Comparison of ENCODE assay signal across 8 mouse cellular contexts in the genomic region with DNA sequence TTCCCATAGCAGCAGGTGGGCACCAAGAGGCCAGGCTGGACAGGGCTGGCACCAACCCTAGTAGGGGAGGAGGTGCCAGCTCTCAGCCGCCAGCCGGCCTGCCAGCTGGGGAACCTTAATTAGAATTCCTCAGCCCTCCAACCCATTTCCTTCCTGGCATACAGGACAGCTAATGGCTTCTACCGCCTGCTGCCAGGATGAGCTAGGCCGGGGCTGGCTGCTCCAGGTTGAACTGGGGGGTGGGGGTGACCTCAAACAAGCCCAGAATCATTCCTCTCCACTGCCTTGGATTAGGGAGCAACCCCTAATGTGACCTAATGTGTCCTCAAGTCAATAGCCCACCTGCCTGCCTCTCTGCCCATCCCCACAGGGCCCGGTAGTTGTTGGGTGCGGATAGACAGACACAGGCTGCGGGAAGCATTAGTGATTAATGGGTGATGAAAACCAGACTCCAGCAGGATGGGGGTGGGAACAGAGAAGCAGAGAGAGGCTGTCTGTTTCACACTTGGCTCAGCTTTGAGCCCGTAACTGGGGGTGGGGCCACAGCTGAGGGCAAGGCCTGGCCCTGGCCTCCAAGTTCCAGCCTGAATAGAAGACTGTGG.
A peak's percentile ranks its signal among the peaks of the same experiment; 100 is the strongest.
DNase-seq lines count a peak whose midpoint lies in the region; ATAC-seq lines count a peak whose summit lies in the region.
"Had no signal": no experiment of that assay in that cellular context is flagged by ENCODE, and none has a peak within 500 bp of the region (broad histone marks: within the 10 kb centered on the region; RNA-seq: fewer than 3 reads in every experiment).

No protein-coding gene starts in this region.

- no peaks in the 10 kb centered on the region for H3K36me3 ChIP-seq in forebrain, embryonic 15.5 days
- no peaks in the 10 kb centered on the region for H3K36me3 ChIP-seq in hindbrain, embryonic 10.5 days
- no peaks in the 10 kb centered on the region for H3K36me3 ChIP-seq in midbrain, embryonic 16.5 days (ENCODE audit: control insufficient read depth, insufficient read depth, low read length)
- H3K36me3 ChIP-seq: midbrain, embryonic 12.5 days had no signal

- no peak overlapping the region for H3K9ac ChIP-seq in forebrain, embryonic 15.5 days (replicated peaks)
- no peak overlapping the region for H3K9ac ChIP-seq in midbrain, embryonic 16.5 days (ENCODE audit: low read depth, low read length)
- H3K9ac ChIP-seq: midbrain, embryonic 12.5 days had no signal

- no peak overlapping the region for H3K4me3 ChIP-seq in forebrain, embryonic 15.5 days
- no peak overlapping the region for H3K4me3 ChIP-seq in hindbrain, embryonic 10.5 days
- H3K4me3 ChIP-seq in midbrain, embryonic 16.5 days (ENCODE audit: low read depth, low read length), result no peak overlapping the region
- H3K4me3 ChIP-seq: midbrain, embryonic 12.5 days had no signal

- H3K27me3 ChIP-seq in forebrain, embryonic 15.5 days, result no peaks in the 10 kb centered on the region
- no peaks in the 10 kb centered on the region; the same call in 1 of the 2 replicates for H3K27me3 ChIP-seq in hindbrain, embryonic 10.5 days (ENCODE audit: insufficient read depth, poor library complexity, severe bottlenecking)
- H3K27me3 ChIP-seq in midbrain, embryonic 16.5 days (ENCODE audit: control insufficient read depth, insufficient read depth, low read depth, low read length), result no peaks in the 10 kb centered on the region

- no peak overlapping the region; the same call in 1 of the 2 replicates for H3K4me2 ChIP-seq in forebrain, embryonic 15.5 days (replicated peaks)
- no peak overlapping the region for H3K4me2 ChIP-seq in midbrain, embryonic 16.5 days (ENCODE audit: low read length)
- H3K4me2 ChIP-seq: midbrain, embryonic 12.5 days had no signal

- peak overlapping the region; percentile 91 for H3K27ac ChIP-seq in forebrain, embryonic 15.5 days (replicated peaks)
- peak overlapping the region; percentile 69 for H3K27ac ChIP-seq in hindbrain, embryonic 10.5 days
- peak overlapping the region; percentile 51; the same call in 1 of the 2 replicates for H3K27ac ChIP-seq in midbrain, embryonic 16.5 days (ENCODE audit: low read length)
- H3K27ac ChIP-seq: midbrain, embryonic 12.5 days had no signal

- peaks cover 29% of the 10 kb centered on the region for H3K4me1 ChIP-seq in forebrain, embryonic 15.5 days
- peaks cover 47% of the 10 kb centered on the region for H3K4me1 ChIP-seq in hindbrain, embryonic 10.5 days (replicated peaks)
- no peaks in the 10 kb centered on the region for H3K4me1 ChIP-seq in midbrain, embryonic 16.5 days (ENCODE audit: control insufficient read depth, insufficient read depth, low read length)

- WGBS in forebrain, embryonic 15.5 days, result 31% methylated on average over 8 of the region's 8 CpGs
- WGBS in hindbrain, embryonic 10.5 days, result 75% methylated on average over 8 of the region's 8 CpGs
- 62% methylated on average over 8 of the region's 8 CpGs for WGBS in midbrain, embryonic 16.5 days

- peak; percentile 90 for DNase-seq in adipocyte (ENCODE audit: low spot score)
- peak; percentile 55 for DNase-seq in brain, embryonic 18.5 days (ENCODE audit: low read depth, low spot score)
- DNase-seq in hindbrain, embryonic 10.5 days (ENCODE audit: low spot score), result no peak
- peak; percentile 65 to 79 for DNase-seq in layer of hippocampus, postnatal 10 days (ENCODE audit: low spot score in 2 of 2)
- DNase-seq in thymus, adult 18-20 months, result no peak

- no peaks in the 10 kb centered on the region for H3K9me3 ChIP-seq in forebrain, embryonic 15.5 days
- no peaks in the 10 kb centered on the region for H3K9me3 ChIP-seq in hindbrain, embryonic 10.5 days
- no peaks in the 10 kb centered on the region for H3K9me3 ChIP-seq in midbrain, embryonic 16.5 days (replicated peaks; ENCODE audit: control insufficient read depth, low read length, poor library complexity, severe bottlenecking)
- H3K9me3 ChIP-seq: midbrain, embryonic 12.5 days had no signal

- peak; percentile 93 for ATAC-seq in forebrain, embryonic 15.5 days (replicated peaks)
- ATAC-seq in midbrain, embryonic 16.5 days, result peak; percentile 72

Comparison
In these comparisons a context has a peak if more than half of its experiments do, and no peak if none do; other contexts are left out.
1. DNase-seq: peak in adipocyte (single experiment), brain, embryonic 18.5 days (single experiment) and layer of hippocampus, postnatal 10 days (2 of 2); none in hindbrain, embryonic 10.5 days (single experiment) and thymus, adult 18-20 months (0 of 2).
2. Peak in every context shown above with its lines, with median percentiles within 50 percentile points of each other: H3K27ac ChIP-seq.